ENCODE assay signal across 8 mouse cellular contexts in the genomic region with DNA sequence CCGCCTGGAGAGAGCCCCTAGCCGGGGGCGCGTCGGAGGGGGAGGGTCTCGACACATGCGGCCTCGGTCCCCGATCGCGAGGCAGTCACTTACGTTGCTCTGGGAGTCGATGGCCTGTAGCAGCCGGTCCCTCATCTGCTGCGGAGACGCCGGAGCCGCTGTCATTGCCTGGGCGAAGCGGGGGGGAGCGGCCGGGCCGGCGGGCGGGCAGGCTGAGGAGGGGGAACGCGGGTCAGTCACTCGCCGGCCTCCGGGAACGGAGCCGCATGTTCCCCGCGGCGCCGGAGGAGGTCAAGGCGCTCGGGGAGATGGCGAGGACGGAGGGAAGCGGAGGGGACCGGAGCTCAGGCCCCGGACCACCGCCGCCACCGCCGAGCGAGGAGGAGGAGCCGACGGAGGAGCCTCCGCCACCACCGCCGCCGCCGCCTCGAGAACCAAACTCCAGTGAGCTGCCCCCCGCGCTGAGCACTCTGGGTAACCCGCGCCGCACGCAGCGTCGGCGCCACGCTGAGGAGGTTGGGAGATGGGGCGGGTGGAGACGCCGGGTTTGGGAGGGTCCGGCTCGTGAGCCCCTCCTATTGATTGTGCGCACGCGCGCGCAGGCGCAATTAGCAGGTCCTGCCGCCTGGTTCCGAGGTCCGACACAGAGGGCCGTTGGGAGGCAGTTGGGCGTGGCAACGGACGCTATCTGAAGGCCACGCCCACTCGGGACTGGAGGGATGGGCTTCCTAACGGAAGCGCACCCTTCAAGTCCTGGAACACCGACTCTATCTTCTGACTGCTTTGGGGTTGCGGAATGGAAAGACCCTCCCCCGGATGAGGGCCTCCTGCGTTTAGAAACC. TPM values are rescaled to one million over a fixed set of nuclear protein-coding genes. Genes with fewer than 3 reads are reported as not detected.
A peak's percentile ranks its signal among the peaks of the same experiment; 100 is the strongest.
DNase-seq lines count a peak whose midpoint lies in the region; ATAC-seq and TF ChIP-seq lines count a peak whose summit lies in the region.

Gene Med26, minus strand, starts transcription at position 469 of the 842 bp plus-strand sequence.

- TF ChIP-seq EP300 in ES-Bruce4 (IDR thresholded peaks at IDR 0.05; ENCODE audit: insufficient read depth, low read depth, low read length) = 0 out of 2 replicates have a peak, but pooled peaks have one; percentile 1
- peak; percentile 50; the same call in 1 of the 2 replicates for TF ChIP-seq EP300 in liver, postnatal 0 days (IDR thresholded peaks at IDR 0.05; ENCODE audit: low read depth)

- H3K4me1 ChIP-seq in ES-Bruce4 (ENCODE audit: control insufficient read depth, insufficient read depth, low read length) = peaks cover 2% of the 10 kb centered on the region
- peaks cover 35% of the 10 kb centered on the region for H3K4me1 ChIP-seq in forebrain, embryonic 13.5 days
- peaks cover 14% of the 10 kb centered on the region for H3K4me1 ChIP-seq in liver, postnatal 0 days (ENCODE audit: insufficient read depth)
- H3K4me1 ChIP-seq in neural tube, embryonic 14.5 days (ENCODE audit: control insufficient read depth, insufficient read depth, low read length) = peaks cover 23% of the 10 kb centered on the region

- ATAC-seq in cerebellum, adult (ENCODE audit: insufficient number of reproducible peaks, low FRiP score, low TSS enrichment) = peak; percentile 97
- peak; percentile 97 for ATAC-seq in forebrain, embryonic 13.5 days
- ATAC-seq in liver, postnatal 0 days = peak; percentile 97
- peak; percentile 94 for ATAC-seq in neural tube, embryonic 14.5 days (ENCODE audit: low read depth)

- TF ChIP-seq CTCF in ES-Bruce4 (IDR thresholded peaks at IDR 0.05; ENCODE audit: low read depth, low read length) = no peak
- peak; percentile 42 for TF ChIP-seq CTCF in liver, postnatal 0 days (IDR thresholded peaks at IDR 0.05; ENCODE audit: low read depth)

- peak; percentile 98 to 99 for DNase-seq in heart, postnatal 10 days
- peak; percentile 94 for DNase-seq in large intestine, adult 2 months (ENCODE audit: low read depth, low spot score)
- DNase-seq in liver, postnatal 0 days = peak; percentile 98
- DNase-seq in testis, postnatal 10 days (ENCODE audit: low spot score) = peak; percentile 98

- peak within 1 kb of the TSS; percentile 92 for H3K4me3 ChIP-seq in ES-Bruce4 (ENCODE audit: low read depth, low read length)
- H3K4me3 ChIP-seq in forebrain, embryonic 13.5 days = peak within 1 kb of the TSS; percentile 84
- peak within 1 kb of the TSS; percentile 98 for H3K4me3 ChIP-seq in liver, postnatal 0 days (ENCODE audit: low read depth, low read length)
- peak within 1 kb of the TSS; percentile 95 for H3K4me3 ChIP-seq in neural tube, embryonic 14.5 days (ENCODE audit: low read depth, low read length)

- H3K4me2 ChIP-seq in forebrain, embryonic 13.5 days = peak within 1 kb of the TSS; percentile 99
- H3K4me2 ChIP-seq in liver, postnatal 0 days (ENCODE audit: low read depth, low read length) = peak within 1 kb of the TSS; percentile 99
- peak within 1 kb of the TSS; percentile 97 for H3K4me2 ChIP-seq in neural tube, embryonic 14.5 days (ENCODE audit: low read depth, low read length)

- H3K36me3 ChIP-seq in ES-Bruce4 (ENCODE audit: control insufficient read depth, insufficient read depth, low read length, poor library complexity, severe bottlenecking) = peaks cover 18% of the 10 kb centered on the region
- peaks cover 11% of the 10 kb centered on the region; the same call in 1 of the 2 replicates for H3K36me3 ChIP-seq in forebrain, embryonic 13.5 days (ENCODE audit: poor library complexity, severe bottlenecking)
- H3K36me3 ChIP-seq in liver, postnatal 0 days (replicated peaks; ENCODE audit: insufficient read depth, low read length) = 0 out of 2 replicates have a peak, but pooled peaks cover 5% of the 10 kb centered on the region
- H3K36me3 ChIP-seq in neural tube, embryonic 14.5 days (ENCODE audit: control insufficient read depth, insufficient read depth, low read length) = peaks cover 4% of the 10 kb centered on the region; the same call in 1 of the 2 replicates

- H3K27me3 ChIP-seq in ES-Bruce4 (ENCODE audit: control insufficient read depth, insufficient read depth, low read length, poor library complexity, severe bottlenecking) = no peaks in the 10 kb centered on the region
- no peaks in the 10 kb centered on the region for H3K27me3 ChIP-seq in forebrain, embryonic 13.5 days
- no peaks in the 10 kb centered on the region for H3K27me3 ChIP-seq in liver, postnatal 0 days (ENCODE audit: insufficient read depth, low read length)
- H3K27me3 ChIP-seq in neural tube, embryonic 14.5 days (ENCODE audit: control insufficient read depth, insufficient read depth, low read length) = no peaks in the 10 kb centered on the region

- intact Hi-C loops in heart, postnatal 10 days (cut with DNase I) = loop anchor here (1.0 to 5.0 kb wide), 2 partner anchors 56 to 126 kb away; partner anchors contain the start of genes Eps15l1 and Slc35e1

- WGBS in forebrain, embryonic 13.5 days = under 1% methylated on average over 66 of the region's 92 CpGs
- 1% methylated on average over 92 of the region's 92 CpGs for WGBS in large intestine, adult 2 months
- WGBS in liver, postnatal 0 days (ENCODE audit: insufficient replicate concordance) = under 1% methylated on average over 68 of the region's 92 CpGs
- under 1% methylated on average over 75 of the region's 92 CpGs for WGBS in neural tube, embryonic 14.5 days

- peak within 1 kb of the TSS; percentile 92 for H3K9ac ChIP-seq in ES-Bruce4 (ENCODE audit: low read depth, poor library complexity, severe bottlenecking)
- H3K9ac ChIP-seq in forebrain, embryonic 13.5 days = peak within 1 kb of the TSS; percentile 99
- H3K9ac ChIP-seq in liver, postnatal 0 days (replicated peaks) = peak within 1 kb of the TSS; percentile 100
- peak within 1 kb of the TSS; percentile 91 for H3K9ac ChIP-seq in neural tube, embryonic 14.5 days (replicated peaks; ENCODE audit: low read depth, low read length)

- H3K9me3 ChIP-seq in ES-Bruce4 (replicated peaks; ENCODE audit: control insufficient read depth, insufficient read depth, low read length, poor library complexity, severe bottlenecking) = no peaks in the 10 kb centered on the region
- no peaks in the 10 kb centered on the region for H3K9me3 ChIP-seq in forebrain, embryonic 13.5 days (replicated peaks)
- H3K9me3 ChIP-seq in liver, postnatal 0 days (ENCODE audit: low read length) = no peaks in the 10 kb centered on the region
- no peaks in the 10 kb centered on the region for H3K9me3 ChIP-seq in neural tube, embryonic 14.5 days (ENCODE audit: control insufficient read depth, low read length)

- H3K27ac ChIP-seq in ES-Bruce4 (ENCODE audit: insufficient read depth, low read length) = peak within 1 kb of the TSS; percentile 84
- peak within 1 kb of the TSS; percentile 87 for H3K27ac ChIP-seq in forebrain, embryonic 13.5 days
- H3K27ac ChIP-seq in liver, postnatal 0 days (ENCODE audit: low read depth) = peak within 1 kb of the TSS; percentile 93
- peak within 1 kb of the TSS; percentile 89 for H3K27ac ChIP-seq in neural tube, embryonic 14.5 days (ENCODE audit: low read depth, low read length)

- peak; percentile 61 for TF ChIP-seq POLR2A in ES-Bruce4 (IDR thresholded peaks at IDR 0.05; ENCODE audit: insufficient read depth, low read length)

RNA-seq across cellular contexts. Expression of gene Med26, which starts in this region (rescaled TPM):
- 10.2 and 11.2 TPM in 2 replicates for polyA plus RNA-seq in ES-Bruce4 (2011; ENCODE audit: insufficient read depth, insufficient read length, low read depth, missing spikeins)
- 15.5 and 19.4 TPM in 2 replicates for polyA plus RNA-seq in forebrain, embryonic 13.5 days (2015; fragmentation: Nextera tagmentation; extraction: Ambion mirVana)
- 1 to 10 TPM; 9.3 to 9.9 TPM for total RNA-seq in heart, postnatal 10 days (2021)
- polyA plus RNA-seq in large intestine, adult 2 months (2012; rRNA removed) = 6.9 and 8.8 TPM in 2 replicates
- polyA plus RNA-seq in liver, postnatal 0 days (2015; fragmentation: Nextera tagmentation; extraction: Ambion mirVana) = 4.9 TPM in 2 replicates
- polyA plus RNA-seq in neural tube, embryonic 14.5 days (2014; fragmentation: Nextera tagmentation; extraction: Ambion mirVana) = 11.4 and 14.6 TPM in 2 replicates

Comparison
In these comparisons a context has a peak if more than half of its experiments do, and no peak if none do; other contexts are left out.
1. Peak in every context shown above with its lines: DNase-seq, ATAC-seq, H3K4me3 ChIP-seq and H3K27ac ChIP-seq.